Mouse (Mus musculus) effector memory CD4-positive, alpha-beta T cell, adult 5 months (primary cell): ENCODE data around the gene Lrp1. TPM values are rescaled to one million over a fixed set of nuclear protein-coding genes. Genes with fewer than 3 reads are reported as not detected.

Experiments
- polyA plus RNA-seq: library from polyadenylated mRNA; unstranded; fragments of 100-300 nt; shearing (Covaris generic); gene quantifications from one replicate; pipeline ENCODE4 v1.2.1, GENCODE M21; 2017

Lrp1 gene
- polyA plus RNA-seq = 0.59 TPM

GRCm38 (mm10) chr10:127620406-127621190 lies at the start of gene Lrp1:
TSS of gene Lrp1 (minus strand) at chr10:127621148.

GRCm38 (mm10) chr10:127668093-127669050 lies 47.4 kb upstream of the Lrp1 start, which contains the start of gene Nab2:
TSS of gene Nab2 (minus strand) at chr10:127668568.

GRCm38 (mm10) chr10:127666501-127667268 lies 45.7 kb upstream of the Lrp1 start, which contains the start of gene Nemp1:
TSS of gene Nemp1 (plus strand) at chr10:127666901.

GRCm38 (mm10) chr10:127642772-127643552 lies 22.0 kb upstream of the Lrp1 start, which contains the start of gene Stat6:
TSS of gene Stat6 (plus strand) at chr10:127642986.

GRCm38 (mm10) chr10:127534036-127534928 lies 86.7 kb downstream of the Lrp1 start, which contains the start of gene Nxph4:
TSS of gene Nxph4 (minus strand) at chr10:127534559.

GRCm38 (mm10) chr10:127522088-127522581 lies 98.8 kb downstream of the Lrp1 start, which contains the start of gene Shmt2:
TSS of gene Shmt2 (minus strand) at chr10:127522444.

GRCm38 (mm10) chr10:127514764-127515163 lies 106.2 kb downstream of the Lrp1 start, which contains the start of gene Ndufa4l2:
TSS of gene Ndufa4l2 (plus strand) at chr10:127514967.

GRCm38 (mm10) chr10:127500894-127501893 lies 119.8 kb downstream of the Lrp1 start, which contains the start of gene Stac3:
TSS of gene Stac3 (plus strand) at chr10:127501686.

Other genes with a start within 250 kb of the Lrp1 start
- 42.4 TPM for gene R3hdm2, start 240.8 kb downstream of the Lrp1 start, polyA plus RNA-seq
- gene Stac3, start 119.5 kb downstream of the Lrp1 start, polyA plus RNA-seq = not detected
- not detected for gene Ndufa4l2, start 106.2 kb downstream of the Lrp1 start, polyA plus RNA-seq
- 51.9 TPM for gene Shmt2, start 98.7 kb downstream of the Lrp1 start, polyA plus RNA-seq
- not detected for gene Nxph4, start 86.6 kb downstream of the Lrp1 start, polyA plus RNA-seq
- 217 TPM for gene Stat6, start 21.8 kb upstream of the Lrp1 start, polyA plus RNA-seq
- 8.3 TPM for gene Nemp1, start 45.8 kb upstream of the Lrp1 start, polyA plus RNA-seq
- gene Nab2, start 47.4 kb upstream of the Lrp1 start, polyA plus RNA-seq = 36.8 TPM
- gene Myo1a, start 84.0 kb upstream of the Lrp1 start, polyA plus RNA-seq = 0.11 TPM
- not detected for gene Tac2, start 103.3 kb upstream of the Lrp1 start, polyA plus RNA-seq
- gene Zbtb39, start 118.4 kb upstream of the Lrp1 start, polyA plus RNA-seq = 0.42 TPM
- not detected for gene Gpr182, start 130.6 kb upstream of the Lrp1 start, polyA plus RNA-seq
- 0.09 TPM for gene Rdh1, start 138.6 kb upstream of the Lrp1 start, polyA plus RNA-seq
- not detected for gene Rdh16f1, start 138.6 kb upstream of the Lrp1 start, polyA plus RNA-seq
- gene Rdh9, start 155.2 kb upstream of the Lrp1 start, polyA plus RNA-seq = 0.42 TPM
- gene Rdh16, start 180.0 kb upstream of the Lrp1 start, polyA plus RNA-seq = not detected
- not detected for gene Rdh19, start 228.8 kb upstream of the Lrp1 start, polyA plus RNA-seq
- not detected for gene Rdh16f2, start 245.3 kb upstream of the Lrp1 start, polyA plus RNA-seq